In genomic region chr2:119019538-119019937, GRCm38 (mm10) we compare ENCODE assay signal across 15 mouse cellular contexts. TPM values are rescaled to one million over a fixed set of nuclear protein-coding genes. Genes with fewer than 3 reads are reported as not detected.
DNase-seq lines count a peak whose midpoint lies in the region; ATAC-seq and TF ChIP-seq lines count a peak whose summit lies in the region.
"Had no signal": no experiment of that assay in that cellular context is flagged by ENCODE, and none has a peak within 500 bp of the region (broad histone marks: within the 10 kb centered on the region; RNA-seq: fewer than 3 reads in every experiment).

No protein-coding gene starts in this region.

- peaks cover 23% of the 10 kb centered on the region for H3K36me3 ChIP-seq in hindbrain, postnatal 0 days (ENCODE audit: insufficient read depth, low read length)
- H3K36me3 ChIP-seq in stomach, postnatal 0 days (ENCODE audit: control insufficient read depth, insufficient read depth, low read length), result peaks cover 11% of the 10 kb centered on the region; the same call in 1 of the 2 replicates

- H3K9ac ChIP-seq in hindbrain, postnatal 0 days (replicated peaks; ENCODE audit: low read length), result no peak overlapping the region
- H3K9ac ChIP-seq in stomach, postnatal 0 days (ENCODE audit: low read length), result no peak overlapping the region
- H3K9ac ChIP-seq: liver, postnatal 0 days had no signal

- H3K4me2 ChIP-seq in hindbrain, postnatal 0 days (ENCODE audit: low read depth, low read length), result no peak overlapping the region
- H3K4me2 ChIP-seq in stomach, postnatal 0 days (replicated peaks; ENCODE audit: low read depth), result no peak overlapping the region; the same call in 1 of the 2 replicates

- WGBS in hindbrain, postnatal 0 days, result 32% methylated on average over 4 of the region's 4 CpGs
- WGBS in stomach, postnatal 0 days, result 53% methylated on average over 4 of the region's 4 CpGs

- no peak for TF ChIP-seq EP300 in stomach, postnatal 0 days (optimal IDR thresholded peaks at IDR 0.05)

- no peaks in the 10 kb centered on the region for H3K9me3 ChIP-seq in hindbrain, postnatal 0 days (ENCODE audit: low read length)
- H3K9me3 ChIP-seq in stomach, postnatal 0 days (ENCODE audit: control insufficient read depth, low read length), result no peaks in the 10 kb centered on the region

- no peak overlapping the region for H3K4me3 ChIP-seq in hindbrain, postnatal 0 days (ENCODE audit: low read length)
- no peak overlapping the region for H3K4me3 ChIP-seq in stomach, postnatal 0 days (ENCODE audit: low read depth, low read length)
- H3K4me3 ChIP-seq: heart, embryonic 13.5 days; myocyte had no signal

- peak; percentile 30; the same call in 1 of the 2 replicates for ATAC-seq in hindbrain, postnatal 0 days
- ATAC-seq in stomach, postnatal 0 days (ENCODE audit: low FRiP score, low TSS enrichment), result no peak
- ATAC-seq: liver, postnatal 0 days had no signal

- H3K4me1 ChIP-seq in hindbrain, postnatal 0 days (ENCODE audit: insufficient read depth, low read length), result no peaks in the 10 kb centered on the region
- H3K4me1 ChIP-seq in stomach, postnatal 0 days (replicated peaks; ENCODE audit: control insufficient read depth, insufficient read depth), result no peaks in the 10 kb centered on the region

- H3K27ac ChIP-seq in hindbrain, postnatal 0 days, result no peak overlapping the region
- H3K27ac ChIP-seq in stomach, postnatal 0 days (replicated peaks), result peak overlapping the region; percentile 81
- H3K27ac ChIP-seq: macrophage had no signal

- no peak for TF ChIP-seq CTCF in hindbrain, postnatal 0 days (IDR thresholded peaks at IDR 0.05; ENCODE audit: low read depth)
- TF ChIP-seq CTCF in stomach, postnatal 0 days (IDR thresholded peaks at IDR 0.05; ENCODE audit: low read depth), result no peak

- no peaks in the 10 kb centered on the region for H3K27me3 ChIP-seq in hindbrain, postnatal 0 days (ENCODE audit: insufficient read depth, low read length)
- no peaks in the 10 kb centered on the region for H3K27me3 ChIP-seq in stomach, postnatal 0 days (ENCODE audit: control insufficient read depth, insufficient read depth, low read length)
- H3K27me3 ChIP-seq: heart, embryonic 13.5 days had no signal

- peak; percentile 19 for DNase-seq in heart, postnatal 4 days
- DNase-seq in heart, adult 9 months (ENCODE audit: low spot score in 2 of 2), result no peak
- DNase-seq in retina, postnatal 1 day, result peak; percentile 28
- no peak for DNase-seq in retina, embryonic 14.5 days (ENCODE audit: low spot score)
- peak; percentile 42 for DNase-seq in hindbrain, postnatal 0 days (ENCODE audit: low spot score)
- DNase-seq in stomach, postnatal 0 days (ENCODE audit: low spot score), result no peak
- no peak for DNase-seq in frontal cortex, adult 2 months (ENCODE audit: extremely low spot score in 1 of 2, low spot score in 1 of 2)
- DNase-seq in ovary, postnatal 14 days (ENCODE audit: low spot score), result no peak
- DNase-seq: kidney, adult 9 months; liver, postnatal 0 days; right cerebral cortex, adult 18-20 months; thymus, adult 18-20 months had no signal

RNA-seq across cellular contexts. Expression of gene Ccdc32, which starts 9.7 kb away (rescaled TPM):
- 10 to 100 TPM; 11.6 to 14.6 TPM for total RNA-seq in heart, postnatal 4 days (2021)
- total RNA-seq in hindbrain, postnatal 0 days (2014; rRNA removed), result 26.1 and 33.1 TPM in 2 replicates
- 47.7 and 47.9 TPM in 2 replicates for polyA plus RNA-seq in hindbrain, postnatal 0 days (2015; fragmentation: Nextera tagmentation; extraction: Ambion mirVana)
- 20.7 and 21.3 TPM in 2 replicates for polyA plus RNA-seq in stomach, postnatal 0 days (2015; fragmentation: Nextera tagmentation; extraction: Ambion mirVana)
- 42.7 and 44.2 TPM in 2 replicates for polyA plus RNA-seq in frontal cortex, adult 2 months (2012; rRNA removed)

RNA-seq across cellular contexts. Expression of gene Rpusd2, which starts 15.1 kb away (rescaled TPM):
- total RNA-seq in heart, postnatal 4 days (2021), result 1 to 10 TPM; 6.0 to 7.0 TPM
- 10.4 and 11.2 TPM in 2 replicates for total RNA-seq in hindbrain, postnatal 0 days (2014; rRNA removed)
- polyA plus RNA-seq in hindbrain, postnatal 0 days (2015; fragmentation: Nextera tagmentation; extraction: Ambion mirVana), result 3.3 and 4.5 TPM in 2 replicates
- 1.8 and 2.0 TPM in 2 replicates for polyA plus RNA-seq in stomach, postnatal 0 days (2015; fragmentation: Nextera tagmentation; extraction: Ambion mirVana)
- 4.8 and 6.2 TPM in 2 replicates for polyA plus RNA-seq in frontal cortex, adult 2 months (2012; rRNA removed)

RNA-seq across cellular contexts. Expression of gene Knl1, which starts 27.4 kb away (rescaled TPM):
- total RNA-seq in heart, postnatal 4 days (2021), result 10 to 100 TPM; 21.2 to 21.3 TPM
- total RNA-seq in hindbrain, postnatal 0 days (2014; rRNA removed), result 3.0 and 3.7 TPM in 2 replicates
- polyA plus RNA-seq in hindbrain, postnatal 0 days (2015; fragmentation: Nextera tagmentation; extraction: Ambion mirVana), result 10.0 and 14.3 TPM in 2 replicates
- 9.9 and 15.5 TPM in 2 replicates for polyA plus RNA-seq in stomach, postnatal 0 days (2015; fragmentation: Nextera tagmentation; extraction: Ambion mirVana)
- 0.04 and 0.06 TPM in 2 replicates for polyA plus RNA-seq in frontal cortex, adult 2 months (2012; rRNA removed)

Comparison
In these comparisons a context has a peak if more than half of its experiments do, and no peak if none do; other contexts are left out.
1. DNase-seq: peak in heart, postnatal 4 days (single experiment), retina, postnatal 1 day (single experiment) and hindbrain, postnatal 0 days (single experiment); none in heart, adult 9 months (0 of 2), retina, embryonic 14.5 days (single experiment), stomach, postnatal 0 days (single experiment), frontal cortex, adult 2 months (0 of 2) and ovary, postnatal 14 days (single experiment).
2. RNA of gene Knl1, which starts 27.4 kb away (polyA plus RNA-seq): 9.9 to 15.5 TPM in stomach, postnatal 0 days and 10.0 to 14.3 TPM in hindbrain, postnatal 0 days; 0.04 to 0.06 TPM in frontal cortex, adult 2 months; every median in the first group is over 10 times any median in the second.